Mouse (Mus musculus): Measurements from ENCODE around the gene Ptprq. TPM values are rescaled to one million over a fixed set of nuclear protein-coding genes. Genes with fewer than 3 reads are reported as not detected.
A peak's percentile ranks its signal among the peaks of the same experiment; 100 is the strongest.

Gene Ptprq
- polyA plus RNA-seq, 1 experiment from 2014 or later: 0.09 TPM

DNA sequence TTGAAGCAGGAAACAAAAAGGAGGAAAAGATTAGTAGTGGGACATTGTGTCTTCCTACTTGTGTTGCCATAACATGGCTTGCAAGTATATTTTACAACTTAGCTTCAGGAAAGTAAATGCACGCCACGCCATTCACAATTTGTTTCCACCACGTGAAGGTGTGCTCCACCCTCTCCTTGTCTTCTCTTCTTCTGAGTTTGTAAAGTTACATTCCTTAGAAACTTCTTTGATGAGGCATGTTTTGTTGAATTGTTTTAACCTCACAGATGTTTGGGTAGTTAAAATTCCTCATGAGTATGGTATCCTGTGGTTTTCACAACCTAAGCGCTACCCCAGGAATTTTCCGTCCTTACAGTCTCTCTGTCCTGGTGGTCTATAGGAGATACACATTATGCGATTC, 118.5 kb downstream of the Ptprq start:
- Histone ChIP-seq H3K27ac (ENCODE audit: low read length) (no peak overlapping the region), H3K4me3 (ENCODE audit: low read length) (no peak overlapping the region), H3K9me3 (ENCODE audit: control insufficient read depth, low read length) (no peaks in the 10 kb centered on the region), H3K4me1 (replicated peaks; ENCODE audit: control insufficient read depth, insufficient read depth, low read length) (no peaks in the 10 kb centered on the region), H3K36me3 (ENCODE audit: control insufficient read depth, insufficient read depth, low read length) (no peaks in the 10 kb centered on the region), H3K4me2 (ENCODE audit: low read depth, low read length) (no peak overlapping the region), H3K27me3 (ENCODE audit: control insufficient read depth, insufficient read depth, low read depth, low read length) (no peaks in the 10 kb centered on the region), H3K9ac (ENCODE audit: low read length) (no peak overlapping the region)
- WGBS: 87% methylated on average over 6 of the region's 6 CpGs
- ATAC-seq (ENCODE audit: low read depth): no peak

DNA sequence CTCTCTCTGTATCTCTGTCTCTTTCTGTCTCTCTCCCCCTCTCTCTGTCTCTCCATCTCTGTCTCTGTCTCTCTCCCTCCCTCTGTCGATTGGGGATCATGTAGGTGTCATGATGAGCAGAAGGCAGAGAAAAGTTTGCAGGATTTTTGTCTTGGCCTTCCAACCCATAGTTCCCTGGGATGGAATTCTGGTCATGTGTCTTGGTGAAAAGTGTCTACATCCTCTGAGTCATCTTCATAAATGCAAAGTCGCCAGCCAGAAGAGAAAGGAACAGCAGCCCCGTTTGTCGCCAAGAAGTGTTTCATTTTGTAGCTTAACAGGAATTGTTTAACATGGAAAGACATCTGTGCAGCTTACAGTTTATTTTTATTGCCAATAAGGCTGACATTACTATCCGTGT, 136.5 kb downstream of the Ptprq start:
- no peak overlapping the region for H3K4me3 ChIP-seq (ENCODE audit: low read length)
- no peaks in the 10 kb centered on the region for H3K27me3 ChIP-seq (ENCODE audit: control insufficient read depth, insufficient read depth, low read depth, low read length)
- no peak overlapping the region for H3K4me2 ChIP-seq (ENCODE audit: low read depth, low read length)
- H3K9ac ChIP-seq (ENCODE audit: low read length): no peak overlapping the region
- ATAC-seq (ENCODE audit: low read depth): no peak
- WGBS: 45% methylated on average over 5 of the region's 5 CpGs
- H3K4me1 ChIP-seq (replicated peaks; ENCODE audit: control insufficient read depth, insufficient read depth, low read length): no peaks in the 10 kb centered on the region
- no peak overlapping the region for H3K27ac ChIP-seq (ENCODE audit: low read length)
- H3K9me3 ChIP-seq (ENCODE audit: control insufficient read depth, low read length): no peaks in the 10 kb centered on the region
- H3K36me3 ChIP-seq (ENCODE audit: control insufficient read depth, insufficient read depth, low read length): no peaks in the 10 kb centered on the region

DNA sequence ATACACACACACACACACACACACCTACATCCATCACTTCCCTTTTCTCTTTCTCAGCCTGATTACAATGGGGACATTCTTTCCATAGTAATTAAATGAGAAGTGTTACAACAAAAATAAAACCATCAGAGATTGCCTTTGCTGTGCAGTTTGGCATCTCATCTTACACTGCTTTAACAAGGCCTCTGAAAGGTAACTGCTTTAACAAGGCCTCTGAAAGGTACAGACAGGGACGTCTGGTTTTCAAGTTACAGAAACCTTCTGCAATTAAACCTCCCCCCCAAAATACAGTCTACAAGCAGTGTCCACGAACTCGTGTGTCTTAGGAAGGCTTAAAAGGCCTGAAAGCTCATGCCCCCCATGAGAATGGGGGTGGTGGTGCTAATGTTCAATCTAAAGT, 150.8 kb downstream of the Ptprq start:
- Histone ChIP-seq H3K9ac (ENCODE audit: low read length) (no peak overlapping the region), H3K27me3 (ENCODE audit: control insufficient read depth, insufficient read depth, low read depth, low read length) (no peaks in the 10 kb centered on the region), H3K4me3 (ENCODE audit: low read length) (no peak overlapping the region), H3K27ac (ENCODE audit: low read length) (no peak overlapping the region), H3K36me3 (ENCODE audit: control insufficient read depth, insufficient read depth, low read length) (no peaks in the 10 kb centered on the region), H3K4me1 (replicated peaks; ENCODE audit: control insufficient read depth, insufficient read depth, low read length) (no peaks in the 10 kb centered on the region), H3K4me2 (ENCODE audit: low read depth, low read length) (no peak overlapping the region), H3K9me3 (ENCODE audit: control insufficient read depth, low read length) (no peaks in the 10 kb centered on the region)
- ATAC-seq (ENCODE audit: low read depth): no peak
- WGBS: 53% methylated on average over 3 of the region's 3 CpGs

DNA sequence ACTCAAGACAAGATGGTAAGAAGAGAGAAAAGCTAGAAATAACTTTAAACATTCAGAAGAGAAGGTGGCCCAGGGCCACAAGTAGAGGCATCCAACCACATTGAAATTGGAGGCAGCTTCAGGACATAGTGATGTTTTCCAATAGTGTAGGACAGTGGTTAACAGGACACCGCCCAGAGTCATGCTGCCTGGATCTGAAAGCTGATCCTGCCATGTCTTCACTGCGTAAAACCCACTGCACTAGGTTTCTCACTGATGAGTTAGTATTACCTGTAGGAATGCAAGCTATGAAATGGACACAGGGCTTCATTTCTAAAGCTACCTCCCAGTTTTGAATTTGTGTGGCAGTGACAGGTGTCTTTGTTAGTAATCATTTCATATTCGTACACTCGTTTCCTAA, 151.6 kb downstream of the Ptprq start:
- ATAC-seq (ENCODE audit: low read depth): no peak
- Histone ChIP-seq H3K9me3 (ENCODE audit: control insufficient read depth, low read length) (no peaks in the 10 kb centered on the region), H3K27me3 (ENCODE audit: control insufficient read depth, insufficient read depth, low read depth, low read length) (no peaks in the 10 kb centered on the region), H3K4me2 (ENCODE audit: low read depth, low read length) (no peak overlapping the region), H3K9ac (ENCODE audit: low read length) (no peak overlapping the region), H3K4me3 (ENCODE audit: low read length) (no peak overlapping the region), H3K36me3 (ENCODE audit: control insufficient read depth, insufficient read depth, low read length) (no peaks in the 10 kb centered on the region), H3K4me1 (replicated peaks; ENCODE audit: control insufficient read depth, insufficient read depth, low read length) (no peaks in the 10 kb centered on the region), H3K27ac (ENCODE audit: low read length) (no peak overlapping the region)
- 79% methylated on average over 4 of the region's 4 CpGs for WGBS

DNA sequence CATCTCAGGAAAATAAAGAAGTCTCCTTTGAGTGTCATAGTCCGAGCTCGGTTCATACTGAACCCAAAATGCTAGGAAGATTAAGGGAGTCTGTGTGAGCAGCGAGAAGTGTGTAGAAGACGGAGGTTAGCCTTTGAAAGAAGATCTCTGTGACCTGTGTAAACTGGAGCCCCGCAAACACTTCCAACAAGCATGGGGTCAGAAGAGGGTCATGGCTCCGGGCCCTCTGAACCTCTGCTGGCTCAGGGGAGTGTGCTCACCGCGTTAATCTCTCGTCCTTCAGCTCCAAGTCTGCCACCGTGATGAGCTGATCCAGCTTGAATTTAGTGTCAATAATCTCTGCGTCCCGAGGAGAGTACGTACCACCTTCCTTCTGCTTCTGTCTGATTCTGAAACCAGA, 157.0 kb downstream of the Ptprq start:
- Histone ChIP-seq H3K4me2 (ENCODE audit: low read depth, low read length) (no peak overlapping the region), H3K27ac (ENCODE audit: low read length) (no peak overlapping the region), H3K36me3 (ENCODE audit: control insufficient read depth, insufficient read depth, low read length) (no peaks in the 10 kb centered on the region), H3K27me3 (ENCODE audit: control insufficient read depth, insufficient read depth, low read depth, low read length) (no peaks in the 10 kb centered on the region), H3K9me3 (ENCODE audit: control insufficient read depth, low read length) (no peaks in the 10 kb centered on the region), H3K9ac (ENCODE audit: low read length) (no peak overlapping the region), H3K4me1 (replicated peaks; ENCODE audit: control insufficient read depth, insufficient read depth, low read length) (no peaks in the 10 kb centered on the region), H3K4me3 (ENCODE audit: low read length) (no peak overlapping the region)
- 11% methylated on average over 13 of the region's 13 CpGs for WGBS
- ATAC-seq (ENCODE audit: low read depth): no peak

DNA sequence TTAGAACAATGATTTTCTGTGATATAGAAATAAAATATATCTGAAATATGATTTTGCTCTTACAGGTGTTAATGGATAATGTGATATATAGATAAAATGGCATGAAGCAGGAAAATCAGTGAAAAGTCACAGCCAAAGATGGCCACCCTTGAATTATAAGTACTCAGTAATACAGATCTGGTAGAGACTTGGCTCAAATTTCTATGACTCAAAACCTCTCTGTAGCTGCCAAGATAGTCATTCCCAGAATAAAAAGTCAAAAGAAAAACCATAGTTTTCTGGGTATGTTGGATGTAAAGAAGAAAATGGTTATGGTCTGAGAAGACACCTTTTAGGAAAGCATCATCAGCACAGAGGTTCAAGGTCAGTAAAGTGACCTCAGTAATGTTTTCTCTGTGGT, 159.0 kb downstream of the Ptprq start:
- no peaks in the 10 kb centered on the region for H3K27me3 ChIP-seq (ENCODE audit: control insufficient read depth, insufficient read depth, low read depth, low read length)
- no peak for ATAC-seq (ENCODE audit: low read depth)
- H3K4me2 ChIP-seq (ENCODE audit: low read depth, low read length): no peak overlapping the region
- no peak overlapping the region for H3K4me3 ChIP-seq (ENCODE audit: low read length)
- H3K9ac ChIP-seq (ENCODE audit: low read length): no peak overlapping the region
- H3K9me3 ChIP-seq (ENCODE audit: control insufficient read depth, low read length): no peaks in the 10 kb centered on the region
- no peak overlapping the region for H3K27ac ChIP-seq (ENCODE audit: low read length)
- H3K4me1 ChIP-seq (replicated peaks; ENCODE audit: control insufficient read depth, insufficient read depth, low read length): no peaks in the 10 kb centered on the region
- no peaks in the 10 kb centered on the region for H3K36me3 ChIP-seq (ENCODE audit: control insufficient read depth, insufficient read depth, low read length)

DNA sequence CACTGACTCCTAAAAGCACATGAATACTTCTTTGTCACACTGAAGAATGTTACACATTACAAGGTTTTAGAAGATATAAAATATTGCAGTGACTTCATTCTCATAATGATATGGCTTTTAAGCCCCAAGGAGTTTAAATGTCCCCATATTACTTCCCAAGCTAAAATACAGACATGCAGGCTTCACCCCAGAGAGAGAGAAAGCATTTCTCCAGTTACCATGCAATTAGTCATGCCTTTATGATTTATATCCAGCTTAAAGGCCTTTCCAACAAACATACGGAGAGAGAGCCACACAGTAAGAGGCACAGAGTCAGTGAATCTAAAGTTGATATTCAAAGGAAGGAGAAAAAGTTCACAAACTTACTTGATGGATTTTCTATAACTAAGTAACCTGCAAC, 176.8 kb downstream of the Ptprq start:
- H3K4me1 ChIP-seq (replicated peaks; ENCODE audit: control insufficient read depth, insufficient read depth, low read length): 0 out of 2 replicates have a peak, but pooled peaks cover 3% of the 10 kb centered on the region
- no peak overlapping the region for H3K4me3 ChIP-seq (ENCODE audit: low read length)
- H3K27ac ChIP-seq (ENCODE audit: low read length): peak overlapping the region; percentile 31; the same call in 1 of the 2 replicates
- H3K27me3 ChIP-seq (ENCODE audit: control insufficient read depth, insufficient read depth, low read depth, low read length): no peaks in the 10 kb centered on the region
- no peaks in the 10 kb centered on the region for H3K9me3 ChIP-seq (ENCODE audit: control insufficient read depth, low read length)
- WGBS: 15% methylated on average over 1 of the region's 1 CpGs
- ATAC-seq (ENCODE audit: low read depth): no peak
- H3K9ac ChIP-seq (ENCODE audit: low read length): no peak overlapping the region
- H3K4me2 ChIP-seq (ENCODE audit: low read depth, low read length): no peak overlapping the region
- H3K36me3 ChIP-seq (ENCODE audit: control insufficient read depth, insufficient read depth, low read length): no peaks in the 10 kb centered on the region

DNA sequence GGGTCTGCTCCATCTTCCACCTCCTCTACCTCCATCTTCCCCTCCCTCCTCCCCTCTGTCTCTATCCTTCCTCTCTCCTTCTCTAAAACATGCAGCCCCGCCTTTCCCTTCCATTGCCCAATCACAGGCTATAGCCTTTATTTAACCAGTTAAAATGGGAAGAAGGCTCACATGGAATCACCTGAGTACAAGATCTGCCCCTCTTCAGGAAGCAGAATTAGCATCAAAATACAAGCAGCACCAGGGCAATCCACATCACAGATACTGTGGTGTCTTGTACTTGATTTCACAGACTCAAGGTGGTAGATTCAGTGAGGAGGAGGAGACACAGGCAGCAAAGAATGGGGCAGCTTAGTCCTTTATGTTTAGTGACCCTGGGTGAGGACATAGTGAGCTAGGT, 191.1 kb downstream of the Ptprq start:
- Histone ChIP-seq H3K4me1 (replicated peaks; ENCODE audit: control insufficient read depth, insufficient read depth, low read length) (no peaks in the 10 kb centered on the region), H3K27me3 (ENCODE audit: control insufficient read depth, insufficient read depth, low read depth, low read length) (no peaks in the 10 kb centered on the region), H3K9ac (ENCODE audit: low read length) (no peak overlapping the region), H3K4me2 (ENCODE audit: low read depth, low read length) (no peak overlapping the region), H3K27ac (ENCODE audit: low read length) (no peak overlapping the region), H3K9me3 (ENCODE audit: control insufficient read depth, low read length) (no peaks in the 10 kb centered on the region), H3K36me3 (ENCODE audit: control insufficient read depth, insufficient read depth, low read length) (no peaks in the 10 kb centered on the region), H3K4me3 (ENCODE audit: low read length) (no peak overlapping the region)
- ATAC-seq (ENCODE audit: low read depth): no peak
- 61% methylated on average over 1 of the region's 1 CpGs for WGBS

DNA sequence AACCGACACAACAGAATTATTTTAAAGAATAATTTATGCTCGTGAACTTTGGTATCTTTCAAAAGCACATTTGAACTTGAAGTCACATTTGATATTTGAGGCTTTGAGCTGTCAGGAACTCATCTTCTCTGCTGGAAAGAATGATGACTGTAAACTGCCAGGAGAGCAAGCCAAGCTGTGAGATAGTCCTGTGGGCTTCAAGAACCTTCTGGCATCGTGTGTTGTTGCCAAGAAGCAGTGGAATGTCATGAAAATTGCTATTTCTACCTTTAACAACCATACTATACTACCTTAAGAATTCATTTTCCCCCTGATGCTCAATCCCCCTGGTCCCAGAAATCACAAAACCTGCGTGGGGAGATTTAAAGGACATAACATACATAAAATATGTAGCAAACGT, 200.6 kb downstream of the Ptprq start:
- H3K4me3 ChIP-seq (ENCODE audit: low read length): no peak overlapping the region
- no peak overlapping the region for H3K27ac ChIP-seq (ENCODE audit: low read length)
- H3K36me3 ChIP-seq (ENCODE audit: control insufficient read depth, insufficient read depth, low read length): no peaks in the 10 kb centered on the region
- no peaks in the 10 kb centered on the region for H3K27me3 ChIP-seq (ENCODE audit: control insufficient read depth, insufficient read depth, low read depth, low read length)
- 49% methylated on average over 5 of the region's 5 CpGs for WGBS
- no peaks in the 10 kb centered on the region for H3K9me3 ChIP-seq (ENCODE audit: control insufficient read depth, low read length)
- no peaks in the 10 kb centered on the region for H3K4me1 ChIP-seq (replicated peaks; ENCODE audit: control insufficient read depth, insufficient read depth, low read length)
- ATAC-seq (ENCODE audit: low read depth): no peak
- H3K9ac ChIP-seq (ENCODE audit: low read length): no peak overlapping the region
- H3K4me2 ChIP-seq (ENCODE audit: low read depth, low read length): no peak overlapping the region

DNA sequence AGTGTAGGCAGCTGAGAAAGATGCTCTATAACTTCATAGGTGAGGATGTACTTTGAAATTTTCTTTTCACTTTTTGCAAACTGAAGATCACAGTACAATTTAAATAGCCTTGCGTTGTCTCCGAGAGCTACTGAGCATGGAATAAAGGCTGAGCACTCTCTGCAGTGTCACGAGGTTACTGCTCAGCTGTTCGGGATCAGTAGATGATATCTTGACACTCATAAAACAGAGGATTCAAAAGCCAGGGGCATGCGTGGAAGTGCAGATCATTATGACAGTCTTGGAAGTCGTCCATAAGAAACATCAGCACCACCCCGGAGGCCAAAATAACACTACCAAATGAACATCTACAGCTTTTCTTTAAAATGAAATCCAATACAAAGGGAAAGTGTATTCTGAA, 203.2 kb downstream of the Ptprq start:
- H3K9ac ChIP-seq (ENCODE audit: low read length): no peak overlapping the region
- H3K4me1 ChIP-seq (replicated peaks; ENCODE audit: control insufficient read depth, insufficient read depth, low read length): no peaks in the 10 kb centered on the region
- 50% methylated on average over 7 of the region's 7 CpGs for WGBS
- no peak overlapping the region for H3K27ac ChIP-seq (ENCODE audit: low read length)
- H3K36me3 ChIP-seq (ENCODE audit: control insufficient read depth, insufficient read depth, low read length): no peaks in the 10 kb centered on the region
- H3K4me2 ChIP-seq (ENCODE audit: low read depth, low read length): no peak overlapping the region
- no peaks in the 10 kb centered on the region for H3K27me3 ChIP-seq (ENCODE audit: control insufficient read depth, insufficient read depth, low read depth, low read length)
- ATAC-seq (ENCODE audit: low read depth): no peak
- no peak overlapping the region for H3K4me3 ChIP-seq (ENCODE audit: low read length)
- no peaks in the 10 kb centered on the region for H3K9me3 ChIP-seq (ENCODE audit: control insufficient read depth, low read length)

Data from lung, embryonic 16.5 days (tissue).